In genomic region chr10:37483521-37483920, GRCm38 (mm10) we compare ENCODE assay signal across 9 mouse cellular contexts.
DNase-seq lines count a peak whose midpoint lies in the region; ATAC-seq lines count a peak whose summit lies in the region.
"Had no signal": no experiment of that assay in that cellular context is flagged by ENCODE, and none has a peak within 500 bp of the region (broad histone marks: within the 10 kb centered on the region; RNA-seq: fewer than 3 reads in every experiment).

No protein-coding gene starts in this region.

- no peaks in the 10 kb centered on the region for H3K4me1 ChIP-seq in midbrain, embryonic 10.5 days
- no peaks in the 10 kb centered on the region for H3K4me1 ChIP-seq in midbrain, embryonic 11.5 days (ENCODE audit: control insufficient read depth, insufficient read depth, low read length)
- H3K4me1 ChIP-seq in embryonic facial prominence, embryonic 10.5 days, result peaks cover 10% of the 10 kb centered on the region
- H3K4me1 ChIP-seq: limb, embryonic 15.5 days; neural tube, embryonic 12.5 days had no signal

- no peaks in the 10 kb centered on the region for H3K36me3 ChIP-seq in midbrain, embryonic 10.5 days
- no peaks in the 10 kb centered on the region for H3K36me3 ChIP-seq in midbrain, embryonic 11.5 days (ENCODE audit: control insufficient read depth, insufficient read depth, low read length)
- no peaks in the 10 kb centered on the region for H3K36me3 ChIP-seq in embryonic facial prominence, embryonic 10.5 days (replicated peaks)
- H3K36me3 ChIP-seq: limb, embryonic 15.5 days; neural tube, embryonic 12.5 days had no signal

- no peaks in the 10 kb centered on the region for H3K9me3 ChIP-seq in midbrain, embryonic 10.5 days (replicated peaks)
- no peaks in the 10 kb centered on the region for H3K9me3 ChIP-seq in midbrain, embryonic 11.5 days (ENCODE audit: control insufficient read depth, low read length)
- no peaks in the 10 kb centered on the region for H3K9me3 ChIP-seq in embryonic facial prominence, embryonic 10.5 days
- H3K9me3 ChIP-seq: limb, embryonic 15.5 days; neural tube, embryonic 12.5 days had no signal

- H3K27ac ChIP-seq in midbrain, embryonic 10.5 days (replicated peaks), result no peak overlapping the region
- H3K27ac ChIP-seq in midbrain, embryonic 11.5 days (ENCODE audit: low read depth, low read length), result no peak overlapping the region
- H3K27ac ChIP-seq in embryonic facial prominence, embryonic 10.5 days (replicated peaks), result no peak overlapping the region
- H3K27ac ChIP-seq: limb, embryonic 15.5 days; neural tube, embryonic 12.5 days had no signal

- H3K4me3 ChIP-seq in midbrain, embryonic 10.5 days, result no peak overlapping the region
- no peak overlapping the region for H3K4me3 ChIP-seq in midbrain, embryonic 11.5 days (ENCODE audit: low read depth, low read length)
- no peak overlapping the region for H3K4me3 ChIP-seq in embryonic facial prominence, embryonic 10.5 days
- H3K4me3 ChIP-seq: limb, embryonic 15.5 days; neural tube, embryonic 12.5 days had no signal

- no peak overlapping the region for H3K9ac ChIP-seq in midbrain, embryonic 11.5 days (ENCODE audit: low read length)
- H3K9ac ChIP-seq: limb, embryonic 15.5 days; neural tube, embryonic 12.5 days had no signal

- ATAC-seq in midbrain, embryonic 11.5 days (ENCODE audit: low FRiP score), result no peak

- H3K4me2 ChIP-seq in midbrain, embryonic 11.5 days, result no peak overlapping the region
- H3K4me2 ChIP-seq: limb, embryonic 15.5 days; neural tube, embryonic 12.5 days had no signal

- H3K27me3 ChIP-seq in midbrain, embryonic 10.5 days (ENCODE audit: low read depth, poor library complexity, severe bottlenecking), result no peaks in the 10 kb centered on the region
- H3K27me3 ChIP-seq in midbrain, embryonic 11.5 days (ENCODE audit: control insufficient read depth, insufficient read depth, low read length), result no peaks in the 10 kb centered on the region
- H3K27me3 ChIP-seq in embryonic facial prominence, embryonic 10.5 days (replicated peaks; ENCODE audit: low read depth, poor library complexity, severe bottlenecking), result no peaks in the 10 kb centered on the region
- H3K27me3 ChIP-seq: limb, embryonic 15.5 days; neural tube, embryonic 12.5 days had no signal

- WGBS in midbrain, embryonic 10.5 days, result 50% methylated on average over 4 of the region's 4 CpGs
- WGBS in midbrain, embryonic 11.5 days, result 54% methylated on average over 4 of the region's 4 CpGs
- 37% methylated on average over 4 of the region's 4 CpGs for WGBS in embryonic facial prominence, embryonic 10.5 days

- peak; percentile 20 for DNase-seq in midbrain, embryonic 10.5 days (ENCODE audit: low spot score)
- no peak for DNase-seq in midbrain, embryonic 11.5 days (ENCODE audit: low spot score, missing footprints)
- DNase-seq in embryonic facial prominence, embryonic 10.5 days (ENCODE audit: low spot score), result peak; percentile 17
- peak; percentile 13 for DNase-seq in heart, postnatal 4 days
- peak; percentile 14 for DNase-seq in retina, postnatal 1 day
- no peak for DNase-seq in testis, postnatal 10 days (ENCODE audit: low spot score)
- DNase-seq in spleen, adult 12 weeks (ENCODE audit: low spot score), result no peak

Comparison
In these comparisons a context has a peak if more than half of its experiments do, and no peak if none do; other contexts are left out.
1. DNase-seq: peak in midbrain, embryonic 10.5 days (single experiment), embryonic facial prominence, embryonic 10.5 days (single experiment), heart, postnatal 4 days (single experiment) and retina, postnatal 1 day (single experiment); none in midbrain, embryonic 11.5 days (single experiment), testis, postnatal 10 days (single experiment) and spleen, adult 12 weeks (single experiment).